Mouse (Mus musculus): ENCODE measurements around the gene Itgad.

DNA sequence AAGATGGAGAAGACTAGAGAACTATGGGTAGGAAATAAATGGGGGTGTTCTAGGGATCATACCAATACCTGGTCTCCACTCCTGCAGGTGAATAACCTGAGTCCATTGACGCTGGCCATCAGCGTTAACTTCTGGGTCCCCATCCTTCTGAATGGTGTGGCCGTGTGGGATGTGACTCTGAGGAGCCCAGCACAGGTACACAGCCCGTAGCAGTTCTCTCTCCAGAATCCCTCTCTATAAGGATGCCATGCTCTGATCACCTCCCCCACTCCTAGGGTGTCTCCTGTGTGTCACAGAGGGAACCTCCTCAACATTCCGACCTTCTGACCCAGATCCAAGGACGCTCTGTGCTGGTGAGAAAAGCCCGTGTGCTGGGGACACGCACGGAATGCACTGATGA is 48.9 kb downstream of the Itgad start:
- no peak for TF ChIP-seq CTCF (IDR thresholded peaks at IDR 0.05; ENCODE audit: insufficient read depth, low read length)
- no peak for TF ChIP-seq POLR2A (IDR thresholded peaks at IDR 0.05; ENCODE audit: borderline replicate concordance, extremely low read depth, low read depth, low read length)
